Mouse (Mus musculus) stomach, postnatal 0 days (tissue): Measurements from ENCODE around the gene Psd.
A peak's percentile ranks its signal among the peaks of the same experiment; 100 is the strongest.

Experiments
- CTCF ChIP-seq: IDR thresholded peaks from 2 replicates; pipeline ENCODE4 v1.5.1; 2016; ENCODE audit warnings: antibody characterized with exemption, low read depth, mild to moderate bottlenecking, moderate library complexity
- EP300 ChIP-seq: optimal IDR thresholded peaks from 2 replicates; pipeline ENCODE3; 2016; ENCODE audit warnings: antibody characterized with exemption

GRCm38 (mm10) chr19:46304216-46304841 lies 22.6 kb downstream of the Psd start, which contains the start of gene Nfkb2:
- TF ChIP-seq CTCF (peak; percentile 92), EP300 (peak; percentile 80)
